Mouse (Mus musculus) testis, adult 2 months (tissue): ENCODE results near the gene Vmn1r206. TPM values are rescaled to one million over a fixed set of nuclear protein-coding genes. Genes with fewer than 3 reads are reported as not detected.
"Not testable (repeated sequence)": the region's sequence is repeated elsewhere in the genome, so short reads cannot be mapped to it uniquely, and the experiment has no call there.

Source experiments
- H3K27ac ChIP-seq: fragments of 200-500 bp; 2 replicates; pipeline ENCODE4 v1.5.1; 2012; ENCODE audit warnings: low read depth, low read length; ENCODE audit not compliant: control insufficient read depth, insufficient read depth
- H3K27me3 ChIP-seq: fragments of 200-500 bp; 2 replicates; pipeline ENCODE4 v1.6.1; 2012; ENCODE audit warnings: mild to moderate bottlenecking, low read length, moderate library complexity; ENCODE audit not compliant: control insufficient read depth, insufficient read depth
- H3K36me3 ChIP-seq: fragments of 200-500 bp; 2 replicates; pipeline ENCODE4 v1.6.1; 2012; ENCODE audit warnings: mild to moderate bottlenecking, low read length; ENCODE audit not compliant: control insufficient read depth, insufficient read depth
- H3K4me1 ChIP-seq: fragments of 200-500 bp; 2 replicates; pipeline ENCODE4 v1.6.1; 2012; ENCODE audit warnings: low read length; ENCODE audit not compliant: control insufficient read depth, insufficient read depth
- H3K4me3 ChIP-seq: fragments of 200-500 bp; 2 replicates; pipeline ENCODE4 v1.5.1; 2012; ENCODE audit warnings: low read depth, mild to moderate bottlenecking, low read length, moderate library complexity, mixed read lengths; ENCODE audit not compliant: control insufficient read depth
- CTCF ChIP-seq: fragments of 200-500 bp; IDR thresholded peaks from 2 replicates; pipeline ENCODE4 v1.5.1; 2012; ENCODE audit warnings: low read depth, mild to moderate bottlenecking, inconsistent platforms, low read length, moderate library complexity; ENCODE audit not compliant: control insufficient read depth, insufficient read depth, insufficient replicate concordance
- POLR2A ChIP-seq: fragments of 200-500 bp; IDR thresholded peaks from 2 replicates; pipeline ENCODE4 v1.6.1; 2012; ENCODE audit warnings: low read depth, mild to moderate bottlenecking, inconsistent platforms, low read length, moderate library complexity; ENCODE audit not compliant: control insufficient read depth
- polyA plus RNA-seq: library from polyadenylated mRNA; depleted of rRNA; stranded (reverse); fragments of >200 nt; gene quantifications from 2 replicates; pipeline ENCODE4 v1.2.3, GENCODE M21; 2012; rRNA removed

Gene Vmn1r206
- not detected in 2 replicates for polyA plus RNA-seq

- H3K27ac ChIP-seq, H3K36me3 ChIP-seq, H3K4me3 ChIP-seq, H3K27me3 ChIP-seq, H3K4me1 ChIP-seq: not testable (repeated sequence)
These were observed at the start of gene Vmn1r206 for GRCm38 (mm10) chr13:22624151-22624550. TSS of gene Vmn1r206 (minus strand) at chr13:22624251.

GRCm38 (mm10) chr13:22592900-22593299, 31.2 kb downstream of the Vmn1r206 start, which contains the start of gene Vmn1r205:
TSS of gene Vmn1r205 (minus strand) at chr13:22593000.
- no peak within 1 kb of the TSS for H3K4me3 ChIP-seq
- no peak within 1 kb of the TSS for H3K27ac ChIP-seq
- H3K36me3 ChIP-seq: no peaks in the 10 kb centered on the region
- no peaks in the 10 kb centered on the region for H3K4me1 ChIP-seq
- TF ChIP-seq POLR2A (no peak), CTCF (no peak)
- H3K27me3 ChIP-seq: no peaks in the 10 kb centered on the region

GRCm38 (mm10) chr13:22583336-22583735, 40.7 kb downstream of the Vmn1r206 start:
- H3K4me3 ChIP-seq, H3K27ac ChIP-seq, H3K4me1 ChIP-seq: not testable (repeated sequence)

GRCm38 (mm10) chr13:22574911-22575310, 49.1 kb downstream of the Vmn1r206 start:
- not testable (repeated sequence) for H3K27ac ChIP-seq

More at GRCm38 (mm10) chr13:22583336-22583735, 40.7 kb downstream of the Vmn1r206 start:
- H3K36me3 ChIP-seq, H3K27me3 ChIP-seq: not testable (repeated sequence)

More at GRCm38 (mm10) chr13:22574911-22575310, 49.1 kb downstream of the Vmn1r206 start:
- not testable (repeated sequence) for H3K4me1 ChIP-seq, H3K36me3 ChIP-seq, H3K4me3 ChIP-seq, H3K27me3 ChIP-seq

Other genes starting within 250 kb of the Vmn1r206 start
- not detected in 2 replicates for gene Vmn1r199, start 244.4 kb downstream of the Vmn1r206 start, polyA plus RNA-seq
- gene Vmn1r200, start 233.9 kb downstream of the Vmn1r206 start, polyA plus RNA-seq: not detected in 2 replicates
- not detected in 2 replicates for gene Vmn1r201, start 152.3 kb downstream of the Vmn1r206 start, polyA plus RNA-seq
- not detected in 2 replicates for gene Vmn1r202, start 118.9 kb downstream of the Vmn1r206 start, polyA plus RNA-seq
- not detected in 2 replicates for gene Vmn1r203, start 106.1 kb downstream of the Vmn1r206 start, polyA plus RNA-seq
- gene Vmn1r204, start 71.1 kb downstream of the Vmn1r206 start, polyA plus RNA-seq: not detected in 2 replicates
- gene Vmn1r205, start 31.3 kb downstream of the Vmn1r206 start, polyA plus RNA-seq: not detected in 2 replicates
- gene Vmn1r207-ps, start 105.4 kb upstream of the Vmn1r206 start, polyA plus RNA-seq: not detected in 2 replicates
- not detected in 2 replicates for gene Vmn1r208, start 153.1 kb upstream of the Vmn1r206 start, polyA plus RNA-seq
- not detected in 2 replicates for gene Vmn1r209, start 185.4 kb upstream of the Vmn1r206 start, polyA plus RNA-seq
- gene Vmn1r210, start 207.1 kb upstream of the Vmn1r206 start, polyA plus RNA-seq: not detected in 2 replicates
- not detected in 2 replicates for gene Vmn1r211, start 233.3 kb upstream of the Vmn1r206 start, polyA plus RNA-seq